Mouse (Mus musculus): ENCODE results near the gene Scube2. TPM values are rescaled to one million over a fixed set of nuclear protein-coding genes. Genes with fewer than 3 reads are reported as not detected.

Scube2 gene
- total and polyA plus RNA-seq, 3 experiments, result not detected

GRCm38 (mm10) chr7:109900921-109901320 lies 35.4 kb upstream of the Scube2 start:
- DNase-seq (ENCODE audit: extremely low read depth), result peak; percentile 2
- Histone ChIP-seq H3K4me3 (replicated peaks in 1 of 3; ENCODE audit: low read depth in 2 of 3, low read length in 2 of 3, poor library complexity in 1 of 3) (no peak overlapping the region), H3K36me3 (replicated peaks in 1 of 2; ENCODE audit: control insufficient read depth in 1 of 2, insufficient read depth in 1 of 2, low read length in 1 of 2) (peaks cover 35 to 93% of the 10 kb centered on the region in 2 experiments), H3K27me3 (replicated peaks) (no peaks in the 10 kb centered on the region), H3K9ac (ENCODE audit: insufficient read depth, low read depth) (no peak overlapping the region), H3K4me1 (ENCODE audit: control insufficient read depth in 1 of 2, insufficient read depth in 2 of 2) (no peaks in the 10 kb centered on the region; a peak in 1 of 4 replicates), H3K27ac (ENCODE audit: insufficient read depth, low read depth) (no peak overlapping the region), H3K79me2 (replicated peaks; ENCODE audit: control insufficient read depth, extremely low read depth, insufficient read depth, poor library complexity, severe bottlenecking) (no peaks in the 10 kb centered on the region), H3K4me2 (ENCODE audit: insufficient read depth, low read depth, poor library complexity, severe bottlenecking) (no peak overlapping the region), H3K9me3 (replicated peaks; ENCODE audit: low read length) (no peaks in the 10 kb centered on the region)
- in situ Hi-C loops (cut with MboI; ENCODE audit: low pct_ligation_motif_present, low pct_unique_long_range_greater_than_20kb, low sequenced_read_pairs) (no loop called here), dilution Hi-C loops (cut with MboI; ENCODE audit: extremely low pct_ligation_motif_present, extremely low pct_unique_long_range_greater_than_20kb, low sequenced_read_pairs) (no loop called here)
- no peak for TF ChIP-seq MYC (IDR thresholded peaks at IDR 0.05; ENCODE audit: low read depth, low read length)

DNA sequence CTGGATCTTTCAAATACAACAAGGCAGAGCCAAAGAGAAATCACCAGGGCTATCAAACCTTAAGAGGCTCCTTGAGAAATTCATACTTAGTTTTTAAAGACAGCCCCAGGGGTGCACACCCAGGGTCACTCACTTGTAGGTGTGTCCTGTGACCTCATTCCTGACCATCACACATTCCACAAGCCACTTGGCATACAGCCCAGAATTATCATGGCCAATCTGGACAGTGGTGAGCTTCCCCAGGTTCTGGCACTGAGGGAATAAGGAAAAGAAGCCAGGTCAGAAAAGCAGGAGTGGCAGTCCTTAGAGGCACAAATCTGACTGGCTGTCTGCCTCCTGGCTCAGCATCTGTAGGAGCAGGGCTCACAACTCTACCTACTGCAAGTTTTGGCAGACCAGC lies 33.4 kb upstream of the Scube2 start:
- Histone ChIP-seq H3K4me2 (ENCODE audit: insufficient read depth, low read depth, poor library complexity, severe bottlenecking) (no peak overlapping the region), H3K4me3 (replicated peaks in 1 of 3; ENCODE audit: low read depth in 2 of 3, low read length in 2 of 3, poor library complexity in 1 of 3) (no peak overlapping the region), H3K79me2 (replicated peaks; ENCODE audit: control insufficient read depth, extremely low read depth, insufficient read depth, poor library complexity, severe bottlenecking) (no peaks in the 10 kb centered on the region), H3K36me3 (replicated peaks in 1 of 2; ENCODE audit: control insufficient read depth in 1 of 2, insufficient read depth in 1 of 2, low read length in 1 of 2) (peaks cover 41 to 95% of the 10 kb centered on the region in 2 experiments), H3K27me3 (replicated peaks) (no peaks in the 10 kb centered on the region), H3K27ac (ENCODE audit: insufficient read depth, low read depth) (no peak overlapping the region), H3K9ac (ENCODE audit: insufficient read depth, low read depth) (no peak overlapping the region), H3K9me3 (replicated peaks; ENCODE audit: low read length) (no peaks in the 10 kb centered on the region), H3K4me1 (ENCODE audit: control insufficient read depth in 1 of 2, insufficient read depth in 2 of 2) (no peaks in the 10 kb centered on the region; a peak in 1 of 4 replicates)
- in situ Hi-C loops (cut with MboI; ENCODE audit: low pct_ligation_motif_present, low pct_unique_long_range_greater_than_20kb, low sequenced_read_pairs), result no loop called here
- no peak for DNase-seq (ENCODE audit: extremely low read depth)
- TF ChIP-seq CTCF (conservative IDR thresholded peaks at IDR 0.05 in 1 of 2, IDR thresholded peaks at IDR 0.05 in 1 of 2; ENCODE audit: low read depth in 2 of 2, low read length in 2 of 2), result no peak
- TF ChIP-seq SMC3 (IDR thresholded peaks at IDR 0.05; ENCODE audit: low read depth, low read length), result no peak
- no peak for TF ChIP-seq EP300 (IDR thresholded peaks at IDR 0.05; ENCODE audit: low read length)
- no peak for TF ChIP-seq MAFK (IDR thresholded peaks at IDR 0.05; ENCODE audit: insufficient replicate concordance, low read length)
- TF ChIP-seq NRF1 (IDR thresholded peaks at IDR 0.05; ENCODE audit: low read depth, low read length), result no peak
- TF ChIP-seq POLR2AphosphoS2 (IDR thresholded peaks at IDR 0.05; ENCODE audit: low read depth, low read length), result no peak
- no peak for TF ChIP-seq ZKSCAN1 (IDR thresholded peaks at IDR 0.05; ENCODE audit: borderline replicate concordance, low read depth, low read length)
- no peak for TF ChIP-seq ZMIZ1 (IDR thresholded peaks at IDR 0.05; ENCODE audit: low read depth, low read length)
- no peak for TF ChIP-seq MEF2A (IDR thresholded peaks at IDR 0.05; ENCODE audit: borderline replicate concordance, low read depth, low read length)
- no peak for TF ChIP-seq CHD1 (IDR thresholded peaks at IDR 0.05; ENCODE audit: low read depth, low read length)
- TF ChIP-seq USF2 (conservative IDR thresholded peaks at IDR 0.05; ENCODE audit: low read depth, low read length), result no peak
- no peak for TF ChIP-seq ZNF384 (IDR thresholded peaks at IDR 0.05; ENCODE audit: low read depth, low read length)
- no peak for TF ChIP-seq SIN3A (IDR thresholded peaks at IDR 0.05; ENCODE audit: low read length)
- TF ChIP-seq JUND (conservative IDR thresholded peaks at IDR 0.05; ENCODE audit: low read depth, low read length), result no peak
- TF ChIP-seq MAX (IDR thresholded peaks at IDR 0.05; ENCODE audit: low read length), result no peak
- no peak for TF ChIP-seq ELF1 (IDR thresholded peaks at IDR 0.05; ENCODE audit: low read depth, low read length)
- no peak for TF ChIP-seq ZC3H11A (IDR thresholded peaks at IDR 0.05; ENCODE audit: low read depth, low read length)
- TF ChIP-seq ETS1 (conservative IDR thresholded peaks at IDR 0.05; ENCODE audit: low read depth, low read length), result no peak
- TF ChIP-seq UBTF (IDR thresholded peaks at IDR 0.05; ENCODE audit: low read depth, low read length), result no peak
- no peak for TF ChIP-seq IRF4 (IDR thresholded peaks at IDR 0.05; ENCODE audit: low read depth, low read length)
- dilution Hi-C loops (cut with MboI; ENCODE audit: extremely low pct_ligation_motif_present, extremely low pct_unique_long_range_greater_than_20kb, low sequenced_read_pairs), result no loop called here
